Mouse (Mus musculus): ENCODE results near the gene Gm17304. TPM values are rescaled to one million over a fixed set of nuclear protein-coding genes. Genes with fewer than 3 reads are reported as not detected.

Gene Gm17304
- polyA plus RNA-seq, 1 experiment from 2014 or later: not detected

- H3K9me3 ChIP-seq: no peaks in the 10 kb centered on the region
- no peak overlapping the region for H3K9ac ChIP-seq
- H3K36me3 ChIP-seq: no peaks in the 10 kb centered on the region
- WGBS: 68% methylated on average over 8 of the region's 8 CpGs
- H3K27ac ChIP-seq (replicated peaks): no peak overlapping the region
- no peaks in the 10 kb centered on the region for H3K27me3 ChIP-seq
- H3K4me1 ChIP-seq (replicated peaks): 0 out of 2 replicates have a peak, but pooled peaks cover 14% of the 10 kb centered on the region
- no peak overlapping the region for H3K4me3 ChIP-seq
- no peak overlapping the region for H3K4me2 ChIP-seq
- no peak for ATAC-seq (ENCODE audit: low FRiP score, low read depth)
Measured at GRCm38 (mm10) chr5:106628369-106629149, 19.7 kb downstream of the Gm17304 start.

DNA sequence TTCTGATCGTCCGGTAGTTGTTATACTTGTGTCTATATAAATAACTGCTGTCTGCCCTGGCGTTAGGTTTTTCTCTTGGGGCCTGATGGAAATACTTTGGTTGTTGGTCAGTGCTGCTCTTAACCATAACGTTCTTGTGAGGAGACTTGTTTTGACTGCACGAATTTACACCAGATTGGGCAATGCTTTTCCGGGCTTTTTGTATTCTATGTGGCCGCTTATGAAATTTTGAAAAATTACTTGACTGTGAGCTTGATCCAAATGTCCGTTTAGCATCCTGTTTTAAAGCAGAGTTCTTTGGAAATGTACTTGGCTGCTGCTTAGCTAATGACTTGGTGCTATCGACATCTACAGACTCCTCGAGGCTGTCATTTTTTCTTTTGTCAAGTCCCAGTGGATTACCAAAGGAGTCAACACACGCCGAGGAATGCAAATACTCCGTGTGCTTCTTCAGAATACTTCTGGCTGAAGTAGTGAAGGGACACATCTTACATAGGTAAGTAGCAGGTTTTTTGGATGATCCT, 27.6 kb downstream of the Gm17304 start:
- peaks cover 11% of the 10 kb centered on the region; the same call in 1 of the 2 replicates for H3K4me1 ChIP-seq (replicated peaks)
- peaks cover 24% of the 10 kb centered on the region for H3K36me3 ChIP-seq
- 90% methylated on average over 13 of the region's 13 CpGs for WGBS
- no peak overlapping the region for H3K27ac ChIP-seq (replicated peaks)
- no peak overlapping the region for H3K4me2 ChIP-seq
- no peak overlapping the region for H3K9ac ChIP-seq
- H3K27me3 ChIP-seq: no peaks in the 10 kb centered on the region
- H3K9me3 ChIP-seq: no peaks in the 10 kb centered on the region
- H3K4me3 ChIP-seq: no peak overlapping the region
- no peak for ATAC-seq (ENCODE audit: low FRiP score, low read depth)

GRCm38 (mm10) chr5:106639627-106640026, 30.7 kb downstream of the Gm17304 start:
- WGBS: 91% methylated on average over 2 of the region's 2 CpGs
- H3K36me3 ChIP-seq: peaks cover 18% of the 10 kb centered on the region; the same call in 1 of the 2 replicates
- no peaks in the 10 kb centered on the region for H3K27me3 ChIP-seq
- no peaks in the 10 kb centered on the region for H3K9me3 ChIP-seq
- peaks cover 4% of the 10 kb centered on the region; the same call in 1 of the 2 replicates for H3K4me1 ChIP-seq (replicated peaks)
- no peak for ATAC-seq (ENCODE audit: low FRiP score, low read depth)
- H3K4me2 ChIP-seq: no peak overlapping the region
- no peak overlapping the region for H3K9ac ChIP-seq
- no peak overlapping the region for H3K4me3 ChIP-seq
- no peak overlapping the region for H3K27ac ChIP-seq (replicated peaks)

DNA sequence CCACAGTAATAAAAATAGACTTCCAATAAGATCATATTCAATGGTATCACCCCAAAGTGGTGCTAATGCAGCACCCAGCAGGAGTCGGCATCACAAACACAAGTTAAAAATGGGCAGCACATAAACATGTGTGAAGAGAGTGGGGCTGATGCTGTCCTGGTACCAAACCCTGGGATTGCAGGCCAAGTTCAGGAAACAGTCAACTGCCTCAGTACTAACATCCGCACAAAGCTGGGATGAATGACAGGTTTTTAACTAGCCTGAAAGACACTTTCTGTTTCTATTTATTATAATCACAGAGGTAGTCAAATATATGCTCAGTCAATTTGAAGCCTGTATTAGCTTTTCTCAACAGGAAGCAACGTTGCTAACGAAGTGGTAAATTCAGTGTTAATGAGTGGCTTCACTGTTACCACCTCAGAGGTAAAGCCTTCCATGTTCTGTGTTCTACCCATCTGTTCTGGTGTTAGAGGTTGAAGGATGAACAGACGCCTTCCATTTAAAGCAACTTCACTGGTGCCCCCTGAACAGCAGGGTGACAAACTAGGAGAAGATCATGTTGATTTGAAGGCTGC, 31.4 kb downstream of the Gm17304 start:
- WGBS: 55% methylated on average over 5 of the region's 5 CpGs
- Histone ChIP-seq H3K4me1 (replicated peaks) (peaks cover 4% of the 10 kb centered on the region; the same call in 1 of the 2 replicates), H3K27ac (replicated peaks) (no peak overlapping the region), H3K4me3 (no peak overlapping the region), H3K27me3 (no peaks in the 10 kb centered on the region), H3K4me2 (no peak overlapping the region), H3K9ac (no peak overlapping the region), H3K36me3 (0 out of 2 replicates have a peak, but pooled peaks cover 13% of the 10 kb centered on the region), H3K9me3 (no peaks in the 10 kb centered on the region)
- ATAC-seq (ENCODE audit: low FRiP score, low read depth): no peak

DNA sequence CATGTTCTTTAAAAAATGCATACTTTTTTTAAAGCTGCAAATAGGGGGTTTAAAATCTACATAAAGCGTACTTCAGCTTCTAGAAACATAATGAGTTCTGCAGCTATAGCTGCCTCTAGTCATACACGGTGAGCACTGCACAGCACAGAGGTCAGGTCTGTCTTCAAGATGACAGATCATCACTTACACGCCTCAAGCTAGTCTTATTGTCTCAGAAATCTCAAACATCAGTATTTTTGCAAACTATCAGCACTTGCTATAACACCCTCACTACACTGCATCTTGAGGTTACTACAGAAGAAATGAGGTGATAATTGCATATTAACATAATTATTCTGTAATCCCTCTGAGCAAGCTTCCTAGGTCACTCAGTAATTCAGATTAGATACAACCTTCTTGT, 33.0 kb downstream of the Gm17304 start:
- no peak for ATAC-seq (ENCODE audit: low FRiP score, low read depth)
- Histone ChIP-seq H3K27me3 (no peaks in the 10 kb centered on the region), H3K4me1 (replicated peaks) (peaks cover 4% of the 10 kb centered on the region; the same call in 1 of the 2 replicates), H3K9me3 (no peaks in the 10 kb centered on the region), H3K4me3 (no peak overlapping the region), H3K9ac (no peak overlapping the region), H3K36me3 (0 out of 2 replicates have a peak, but pooled peaks cover 8% of the 10 kb centered on the region), H3K4me2 (no peak overlapping the region), H3K27ac (replicated peaks) (no peak overlapping the region)
- 66% methylated on average over 3 of the region's 3 CpGs for WGBS

DNA sequence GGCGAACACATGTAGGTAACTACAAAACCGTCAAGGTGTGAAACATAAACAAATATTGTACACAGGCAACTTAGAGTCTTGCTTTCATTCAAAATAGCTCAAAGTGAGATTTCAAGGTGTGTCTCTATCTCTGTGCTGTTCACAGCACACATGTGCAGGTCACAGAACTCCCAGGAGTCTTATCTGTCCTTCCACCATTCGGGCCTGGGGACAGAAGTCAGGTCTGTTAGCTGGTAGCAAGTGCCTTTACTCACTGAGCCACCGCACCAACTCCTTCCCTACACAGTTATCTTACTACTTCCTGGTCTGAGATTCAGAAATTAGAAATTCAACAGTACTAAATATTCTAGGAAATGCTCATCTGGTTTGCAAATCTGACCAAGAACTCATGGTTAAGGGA, 34.5 kb downstream of the Gm17304 start:
- 93% methylated on average over 4 of the region's 4 CpGs for WGBS
- H3K4me2 ChIP-seq: no peak overlapping the region
- H3K4me3 ChIP-seq: no peak overlapping the region
- H3K27me3 ChIP-seq: no peaks in the 10 kb centered on the region
- no peak overlapping the region for H3K27ac ChIP-seq (replicated peaks)
- no peak for ATAC-seq (ENCODE audit: low FRiP score, low read depth)
- H3K36me3 ChIP-seq: no peaks in the 10 kb centered on the region
- no peaks in the 10 kb centered on the region for H3K9me3 ChIP-seq
- H3K9ac ChIP-seq: no peak overlapping the region
- peaks cover 4% of the 10 kb centered on the region; the same call in 1 of the 2 replicates for H3K4me1 ChIP-seq (replicated peaks)

GRCm38 (mm10) chr5:106649441-106649840, 40.5 kb downstream of the Gm17304 start:
- Histone ChIP-seq H3K9me3 (no peaks in the 10 kb centered on the region), H3K4me1 (replicated peaks) (no peaks in the 10 kb centered on the region), H3K27ac (replicated peaks) (no peak overlapping the region), H3K4me3 (no peak overlapping the region), H3K27me3 (no peaks in the 10 kb centered on the region), H3K9ac (no peak overlapping the region), H3K4me2 (no peak overlapping the region), H3K36me3 (no peaks in the 10 kb centered on the region)
- ATAC-seq (ENCODE audit: low FRiP score, low read depth): no peak

- no peak overlapping the region for H3K9ac ChIP-seq
- no peak for ATAC-seq (ENCODE audit: low FRiP score, low read depth)
- no peak overlapping the region for H3K27ac ChIP-seq (replicated peaks)
- no peaks in the 10 kb centered on the region for H3K36me3 ChIP-seq
- H3K4me3 ChIP-seq: no peak overlapping the region
- no peaks in the 10 kb centered on the region for H3K9me3 ChIP-seq
- no peak overlapping the region for H3K4me2 ChIP-seq
- no peaks in the 10 kb centered on the region for H3K4me1 ChIP-seq (replicated peaks)
- H3K27me3 ChIP-seq: no peaks in the 10 kb centered on the region
Measured at GRCm38 (mm10) chr5:106649995-106650394, 41.1 kb downstream of the Gm17304 start.

DNA sequence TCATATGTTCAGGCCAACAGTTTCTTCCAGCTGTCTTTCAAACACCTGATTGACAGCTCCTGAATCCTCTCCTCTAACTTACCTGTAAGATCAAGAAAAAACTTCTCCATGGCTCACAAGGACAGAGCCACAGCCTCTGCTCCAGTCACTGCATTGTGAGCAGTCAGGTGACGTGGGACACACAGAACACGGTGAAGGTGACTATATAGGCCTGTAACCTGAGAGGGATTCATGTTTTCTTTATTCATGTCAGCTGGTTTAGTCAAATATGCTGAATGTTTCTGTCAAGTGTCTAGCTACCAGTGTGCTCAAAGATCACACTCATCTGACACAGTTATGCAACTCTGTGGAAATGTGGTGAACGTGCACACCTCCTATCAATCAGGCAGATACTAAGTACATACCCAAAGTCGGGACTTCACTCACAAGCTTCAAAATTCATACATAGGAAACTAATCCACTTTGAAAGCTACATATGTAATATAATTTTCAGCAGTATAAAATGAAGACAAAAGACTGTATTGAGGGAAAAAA, 43.4 kb downstream of the Gm17304 start:
- H3K9ac ChIP-seq: no peak overlapping the region
- no peaks in the 10 kb centered on the region for H3K36me3 ChIP-seq
- no peak overlapping the region for H3K27ac ChIP-seq (replicated peaks)
- no peaks in the 10 kb centered on the region for H3K4me1 ChIP-seq (replicated peaks)
- H3K27me3 ChIP-seq: no peaks in the 10 kb centered on the region
- 88% methylated on average over 4 of the region's 4 CpGs for WGBS
- no peak overlapping the region for H3K4me3 ChIP-seq
- no peaks in the 10 kb centered on the region for H3K9me3 ChIP-seq
- no peak for ATAC-seq (ENCODE audit: low FRiP score, low read depth)
- H3K4me2 ChIP-seq: no peak overlapping the region

DNA sequence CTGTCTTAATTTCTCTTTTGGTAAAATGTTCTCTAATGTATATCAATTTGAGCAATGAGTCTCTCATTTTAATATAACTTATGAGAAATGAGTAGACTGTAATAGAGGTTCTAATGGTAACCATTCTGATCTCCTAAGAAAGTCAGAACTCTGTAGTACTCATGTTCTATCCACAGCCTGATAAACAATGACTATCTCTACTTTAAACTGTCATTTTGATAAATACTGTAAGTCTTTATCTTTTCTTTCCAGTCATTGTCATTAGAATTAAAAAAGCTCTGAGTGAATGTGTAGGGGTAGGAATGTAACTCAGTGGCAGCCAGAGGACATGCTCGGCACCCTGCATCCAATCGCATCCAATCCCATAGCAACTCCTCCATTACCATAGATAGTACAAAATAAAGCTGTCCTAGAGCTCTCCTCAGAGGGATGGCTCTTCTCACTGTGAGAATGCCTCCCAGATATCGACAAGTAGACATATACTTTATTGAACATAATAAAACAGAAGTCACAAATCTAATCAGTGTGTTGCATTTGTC, 44.0 kb downstream of the Gm17304 start:
- H3K36me3 ChIP-seq: no peaks in the 10 kb centered on the region
- no peaks in the 10 kb centered on the region for H3K27me3 ChIP-seq
- no peaks in the 10 kb centered on the region for H3K9me3 ChIP-seq
- no peaks in the 10 kb centered on the region for H3K4me1 ChIP-seq (replicated peaks)
- H3K9ac ChIP-seq: no peak overlapping the region
- no peak overlapping the region for H3K4me2 ChIP-seq
- no peak overlapping the region for H3K27ac ChIP-seq (replicated peaks)
- H3K4me3 ChIP-seq: no peak overlapping the region
- 80% methylated on average over 3 of the region's 3 CpGs for WGBS
- no peak for ATAC-seq (ENCODE audit: low FRiP score, low read depth)

Measured in hindbrain, embryonic 15.5 days (tissue).